Mouse (Mus musculus): ENCODE measurements around the gene Itgb5.

DNA sequence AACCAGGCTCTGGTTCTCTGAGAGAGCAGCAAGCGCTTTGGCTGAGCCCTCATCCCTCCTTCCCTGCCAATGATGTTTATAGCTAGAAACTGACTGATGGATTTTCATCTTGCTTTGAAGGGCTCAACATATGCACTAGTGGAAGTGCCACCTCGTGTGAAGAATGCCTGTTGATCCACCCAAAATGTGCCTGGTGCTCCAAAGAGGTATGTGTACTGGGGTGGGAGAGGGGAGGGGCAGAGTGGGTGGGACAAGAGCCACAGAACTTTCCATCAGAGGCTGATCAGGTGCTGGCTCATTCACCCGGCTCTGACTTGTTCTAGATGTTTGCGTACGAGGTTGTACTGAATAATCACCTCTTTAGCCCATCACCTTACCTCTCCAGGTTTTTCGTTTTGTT is 15.4 kb downstream of the Itgb5 start:
- TF ChIP-seq ZMIZ1 (IDR thresholded peaks at IDR 0.05; ENCODE audit: low read depth, low read length) (no peak), CHD2 (IDR thresholded peaks at IDR 0.05; ENCODE audit: low read length) (no peak), CTCF (conservative IDR thresholded peaks at IDR 0.05 in 1 of 2, IDR thresholded peaks at IDR 0.05 in 1 of 2; ENCODE audit: low read depth in 2 of 2, low read length in 2 of 2) (no peak), POLR2A (IDR thresholded peaks at IDR 0.05; ENCODE audit: low read depth, low read length) (no peak), ZNF384 (IDR thresholded peaks at IDR 0.05; ENCODE audit: low read depth, low read length) (no peak), GABPA (IDR thresholded peaks at IDR 0.05; ENCODE audit: insufficient replicate concordance, low read depth, low read length) (no peak), MAFK (IDR thresholded peaks at IDR 0.05; ENCODE audit: insufficient replicate concordance, low read length) (no peak)

Measured in CH12.LX (cell line).